Mouse (Mus musculus) kidney, adult 2 months (tissue): Measurements from ENCODE around the gene Slit2. TPM values are rescaled to one million over a fixed set of nuclear protein-coding genes. Genes with fewer than 3 reads are reported as not detected.

Experiments
- DNase-seq: peaks from one replicate; pipeline ENCODE4 v3.0.0; 2021
- H3K27ac ChIP-seq: fragments of 200-500 bp; 2 replicates; pipeline ENCODE4 v1.5.1; 2012; ENCODE audit warnings: low read depth, low read length, control low read depth, inconsistent platforms; ENCODE audit not compliant: insufficient read depth
- H3K27me3 ChIP-seq: fragments of 200-500 bp; replicated peaks from 2 replicates; pipeline ENCODE4 v1.6.1; 2012; ENCODE audit warnings: mild to moderate bottlenecking, moderate library complexity, low read length, inconsistent platforms; ENCODE audit not compliant: control insufficient read depth, insufficient read depth
- H3K36me3 ChIP-seq: fragments of 200-500 bp; 2 replicates; pipeline ENCODE4 v1.6.1; 2012; ENCODE audit warnings: mild to moderate bottlenecking, moderate library complexity, low read length, inconsistent platforms; ENCODE audit not compliant: control insufficient read depth, insufficient read depth
- H3K4me1 ChIP-seq: fragments of 200-500 bp; 2 replicates; pipeline ENCODE4 v1.6.1; 2011; ENCODE audit warnings: low read length; ENCODE audit not compliant: control insufficient read depth, insufficient read depth
- H3K4me3 ChIP-seq: fragments of 200-500 bp; 2 replicates; pipeline ENCODE4 v1.5.1; 2011; ENCODE audit warnings: mild to moderate bottlenecking, low read depth, low read length, control low read depth; ENCODE audit not compliant: insufficient read depth
- CTCF ChIP-seq: fragments of 200-500 bp; conservative IDR thresholded peaks from 2 replicates; pipeline ENCODE4 v1.5.1; 2011; ENCODE audit warnings: low read depth, mild to moderate bottlenecking, control low read depth, low read length, moderate library complexity, mixed read lengths; ENCODE audit not compliant: insufficient read depth, insufficient read length
- POLR2A ChIP-seq: fragments of 200-500 bp; IDR thresholded peaks from one replicate; pipeline ENCODE4 v1.6.1; 2011; ENCODE audit warnings: low read depth, low read length, control low read depth
- WGBS: fragments of 180-500 bp; shearing (Covaris S2); methylation state at CpG from one replicate; pipeline ENCODE4 v1.1.7; 2018; 5-methylcytosine and 5-hydroxymethylcytosine counted together
- polyA plus RNA-seq: library from polyadenylated mRNA; depleted of rRNA; stranded (reverse); fragments of >200 nt; gene quantifications from 2 replicates; pipeline ENCODE4 v1.2.3, GENCODE M21; 2012

Slit2 gene
- polyA plus RNA-seq, 1 experiment, result 8.4 TPM

- 47% methylated on average over 2 of the region's 2 CpGs for WGBS
- Histone ChIP-seq H3K27me3 (no peaks in the 10 kb centered on the region), H3K4me1 (peaks cover 5% of the 10 kb centered on the region; the same call in 1 of the 2 replicates), H3K27ac (no peak overlapping the region), H3K4me3 (no peak overlapping the region), H3K36me3 (no peaks in the 10 kb centered on the region)
- no peak for DNase-seq
- TF ChIP-seq CTCF (no peak), POLR2A (no peak)
These were observed 77.8 kb downstream of the Slit2 start for GRCm38 (mm10) chr5:48060715-48061114.

DNA sequence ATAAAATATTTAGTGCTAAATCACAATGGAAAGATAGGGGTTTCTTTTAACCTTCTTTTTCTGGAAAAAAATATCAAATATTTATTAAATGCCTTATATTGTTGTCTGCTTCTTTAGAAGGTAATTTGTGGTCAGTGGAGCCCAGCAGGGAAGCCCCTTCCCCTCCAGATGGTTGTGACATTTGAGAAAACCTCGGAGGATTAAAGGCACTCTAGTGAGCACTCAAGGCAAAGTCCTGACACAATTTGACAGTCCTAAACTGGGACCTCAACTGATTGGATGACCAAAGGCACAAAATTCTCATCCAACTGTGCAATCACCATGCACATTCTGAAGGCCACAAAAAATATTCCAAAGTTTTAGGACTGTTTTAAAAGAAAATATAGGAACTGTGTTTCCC, 95.8 kb downstream of the Slit2 start:
- H3K27me3 ChIP-seq, result no peaks in the 10 kb centered on the region
- DNase-seq, result no peak
- no peak overlapping the region for H3K27ac ChIP-seq
- 38% methylated on average over 1 of the region's 1 CpGs for WGBS
- H3K4me3 ChIP-seq, result no peak overlapping the region
- H3K36me3 ChIP-seq, result no peaks in the 10 kb centered on the region
- TF ChIP-seq POLR2A (no peak), CTCF (no peak)
- H3K4me1 ChIP-seq, result no peaks in the 10 kb centered on the region

DNA sequence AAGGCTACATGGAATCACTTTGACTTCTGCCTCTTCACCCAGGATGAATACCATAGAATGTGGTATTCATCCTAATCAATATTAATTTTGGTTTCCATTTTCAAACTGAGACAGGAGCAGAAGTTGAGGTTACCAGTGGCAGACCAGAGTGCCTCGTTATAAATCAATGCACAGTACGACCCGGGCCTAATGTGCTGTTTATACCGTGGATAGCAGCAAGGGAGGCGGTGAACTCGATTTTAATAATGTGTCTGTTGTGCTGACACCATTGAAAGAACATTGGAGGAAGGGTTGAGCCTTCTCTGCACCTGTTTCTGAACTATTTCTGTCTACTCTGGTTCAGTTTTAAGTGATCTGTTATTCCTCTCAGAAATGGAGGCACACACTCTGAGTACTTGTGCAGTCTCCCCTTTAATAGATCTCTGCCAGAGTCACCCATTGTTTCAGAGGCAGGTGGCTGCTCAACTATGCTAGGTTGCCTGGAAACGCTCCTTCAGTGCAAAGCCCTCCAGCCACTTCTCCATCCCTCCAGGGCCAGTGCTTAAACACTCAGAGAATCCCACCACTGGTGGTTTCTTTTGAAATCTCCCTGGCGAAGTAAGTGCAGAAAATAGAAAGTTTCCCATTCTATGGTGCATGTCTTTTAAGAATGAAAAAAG, 98.4 kb downstream of the Slit2 start:
- Histone ChIP-seq H3K4me3 (no peak overlapping the region), H3K27me3 (no peaks in the 10 kb centered on the region), H3K36me3 (no peaks in the 10 kb centered on the region), H3K4me1 (no peaks in the 10 kb centered on the region), H3K27ac (no peak overlapping the region)
- no peak for DNase-seq
- TF ChIP-seq POLR2A (no peak), CTCF (no peak)
- WGBS, result 81% methylated on average over 8 of the region's 8 CpGs

DNA sequence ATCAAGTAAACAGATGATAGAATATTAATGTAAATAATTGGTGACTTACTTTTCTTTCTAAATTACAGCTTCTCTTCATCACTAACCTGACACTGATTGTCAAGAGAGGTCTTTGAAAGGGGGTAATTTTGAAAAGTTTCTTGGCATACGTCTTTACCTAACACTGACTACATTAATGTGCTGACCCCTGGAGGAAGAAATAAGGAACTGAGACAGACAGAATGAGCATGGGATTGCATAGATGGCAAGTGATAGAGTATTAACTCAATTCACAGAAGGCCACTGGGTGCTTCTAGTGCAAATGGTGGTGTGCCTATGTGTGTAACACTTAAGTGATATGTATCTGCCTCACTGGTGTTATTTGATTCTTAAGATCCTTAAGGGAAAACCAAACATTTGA, 130.5 kb downstream of the Slit2 start:
- no peak overlapping the region for H3K4me3 ChIP-seq
- TF ChIP-seq CTCF (no peak), POLR2A (no peak)
- no peaks in the 10 kb centered on the region; the same call in 1 of the 2 replicates for H3K27me3 ChIP-seq
- peak; percentile 10 for DNase-seq
- 30% methylated on average over 1 of the region's 1 CpGs for WGBS
- H3K36me3 ChIP-seq, result no peaks in the 10 kb centered on the region
- H3K4me1 ChIP-seq, result no peaks in the 10 kb centered on the region
- H3K27ac ChIP-seq, result no peak overlapping the region

DNA sequence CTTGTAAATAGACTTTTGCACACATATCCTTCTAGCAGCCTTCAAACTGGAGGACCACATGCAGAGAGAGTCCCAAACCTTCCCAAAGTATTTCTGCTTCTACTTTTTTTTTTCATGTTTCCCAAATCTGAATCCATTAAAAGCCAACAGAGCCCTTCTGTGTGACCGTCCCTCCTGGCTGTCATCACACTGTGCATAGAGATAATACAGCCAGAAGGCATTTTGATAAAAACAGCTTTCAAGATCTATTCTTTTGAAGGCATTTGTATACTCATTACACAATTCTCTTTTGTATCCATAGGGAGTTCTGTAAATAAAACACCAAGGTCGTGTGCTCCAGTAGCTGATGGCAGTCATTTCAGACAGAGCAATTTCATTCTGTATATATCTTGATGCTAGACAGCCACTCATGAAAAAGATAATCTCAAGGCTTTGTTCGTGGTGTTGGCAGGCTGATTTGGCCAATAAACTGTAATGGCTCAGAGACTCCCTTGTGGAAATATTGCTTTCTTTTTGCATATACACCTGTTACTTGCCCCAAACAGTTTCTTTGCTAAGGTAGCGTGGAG, 132.1 kb downstream of the Slit2 start:
- Histone ChIP-seq H3K4me1 (no peaks in the 10 kb centered on the region), H3K27ac (no peak overlapping the region), H3K4me3 (no peak overlapping the region), H3K27me3 (no peaks in the 10 kb centered on the region; the same call in 1 of the 2 replicates), H3K36me3 (no peaks in the 10 kb centered on the region)
- WGBS, result 60% methylated on average over 4 of the region's 4 CpGs
- TF ChIP-seq POLR2A (no peak), CTCF (no peak)
- no peak for DNase-seq

DNA sequence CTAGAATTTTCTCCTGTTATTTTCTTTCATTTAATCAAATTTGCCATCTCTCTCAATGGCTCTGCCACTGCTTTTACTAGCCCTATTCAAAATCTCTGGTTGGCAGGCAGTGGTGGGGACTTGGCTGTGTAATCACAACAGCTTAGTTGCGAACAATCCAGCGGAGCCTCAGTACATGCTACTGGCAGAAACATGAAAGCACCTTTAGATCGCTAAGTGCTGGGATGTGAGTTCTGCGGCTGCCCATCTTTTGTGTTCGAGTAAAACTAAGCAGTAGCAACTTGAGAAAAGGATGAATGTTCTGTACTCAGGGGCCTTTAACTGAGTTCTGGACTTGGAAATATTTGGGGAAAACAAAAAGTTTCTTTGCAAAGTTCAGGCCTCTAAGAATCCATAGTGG, 139.7 kb downstream of the Slit2 start:
- no peaks in the 10 kb centered on the region for H3K27me3 ChIP-seq
- no peaks in the 10 kb centered on the region for H3K4me1 ChIP-seq
- no peak for DNase-seq
- no peak overlapping the region for H3K4me3 ChIP-seq
- no peak overlapping the region for H3K27ac ChIP-seq
- WGBS, result 82% methylated on average over 5 of the region's 5 CpGs
- TF ChIP-seq POLR2A, result no peak
- no peak for TF ChIP-seq CTCF
- H3K36me3 ChIP-seq, result no peaks in the 10 kb centered on the region

GRCm38 (mm10) chr5:48125770-48126423, 143.0 kb downstream of the Slit2 start:
- Histone ChIP-seq H3K4me3 (no peak overlapping the region), H3K27ac (no peak overlapping the region), H3K4me1 (no peaks in the 10 kb centered on the region), H3K27me3 (no peaks in the 10 kb centered on the region), H3K36me3 (no peaks in the 10 kb centered on the region)
- TF ChIP-seq POLR2A (no peak), CTCF (0 out of 2 replicates have a peak, but pooled peaks have one; percentile 14)
- 76% methylated on average over 3 of the region's 3 CpGs for WGBS
- DNase-seq, result peak; percentile 45
